Mouse (Mus musculus): ENCODE measurements at regions not wholly inside any gene's neighbourhood (a gene's known extent, or its start where the extent isn't known, plus 50 kb on each side); places are given as distances from the start of the nearest gene placed in this dataset.

DNA sequence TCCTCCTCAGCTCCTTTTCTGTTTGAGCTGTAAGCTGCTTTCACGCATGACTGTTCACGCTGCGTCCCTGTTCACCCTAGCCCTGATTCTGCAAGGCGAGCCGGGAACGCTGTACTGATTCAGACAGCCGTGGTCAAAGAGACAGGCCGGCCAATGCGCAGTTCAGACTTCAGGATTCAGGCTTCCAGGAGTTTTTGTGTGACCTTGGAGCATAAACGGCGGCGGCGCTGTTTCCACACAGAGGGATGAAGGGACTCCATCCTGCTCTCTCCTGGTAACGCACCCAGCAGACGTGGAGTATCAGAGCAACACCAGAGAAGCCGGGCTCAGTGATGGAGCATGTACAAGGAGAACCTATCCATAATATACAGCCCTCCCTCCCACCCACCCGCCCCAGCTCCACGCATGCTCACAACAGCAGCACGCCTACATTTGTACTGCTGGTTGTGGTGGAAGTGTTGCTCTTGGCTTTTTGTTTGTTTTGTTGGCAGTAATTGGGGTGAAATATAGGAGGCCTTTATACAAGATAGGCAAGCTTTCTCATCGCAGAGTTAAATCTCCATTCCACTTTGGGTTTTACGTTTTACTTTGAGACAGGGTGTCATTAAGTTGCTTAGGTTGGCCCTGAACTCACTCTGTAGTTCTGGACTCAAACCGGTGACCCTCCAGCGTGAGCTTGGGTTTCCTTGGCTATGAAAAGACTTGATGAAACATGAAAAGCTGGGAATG, 98.6 kb upstream of the Cpsf6 start:
- H3K27ac ChIP-seq (ENCODE audit: low read length), result no peak overlapping the region
- no peaks in the 10 kb centered on the region for H3K36me3 ChIP-seq (ENCODE audit: control insufficient read depth, insufficient read depth, low read length)
- WGBS, result 79% methylated on average over 23 of the region's 23 CpGs
- H3K9me3 ChIP-seq (ENCODE audit: control insufficient read depth, low read length), result peaks cover 8% of the 10 kb centered on the region; the same call in 1 of the 2 replicates
- H3K4me3 ChIP-seq (ENCODE audit: low read length), result no peak overlapping the region
- no peak overlapping the region for H3K9ac ChIP-seq (ENCODE audit: low read length)
- no peak for ATAC-seq (ENCODE audit: low read depth)
- H3K4me1 ChIP-seq (replicated peaks; ENCODE audit: control insufficient read depth, insufficient read depth, low read length), result no peaks in the 10 kb centered on the region
- no peaks in the 10 kb centered on the region for H3K27me3 ChIP-seq (ENCODE audit: control insufficient read depth, insufficient read depth, low read depth, low read length)
- no peak overlapping the region for H3K4me2 ChIP-seq (ENCODE audit: low read depth, low read length)

DNA sequence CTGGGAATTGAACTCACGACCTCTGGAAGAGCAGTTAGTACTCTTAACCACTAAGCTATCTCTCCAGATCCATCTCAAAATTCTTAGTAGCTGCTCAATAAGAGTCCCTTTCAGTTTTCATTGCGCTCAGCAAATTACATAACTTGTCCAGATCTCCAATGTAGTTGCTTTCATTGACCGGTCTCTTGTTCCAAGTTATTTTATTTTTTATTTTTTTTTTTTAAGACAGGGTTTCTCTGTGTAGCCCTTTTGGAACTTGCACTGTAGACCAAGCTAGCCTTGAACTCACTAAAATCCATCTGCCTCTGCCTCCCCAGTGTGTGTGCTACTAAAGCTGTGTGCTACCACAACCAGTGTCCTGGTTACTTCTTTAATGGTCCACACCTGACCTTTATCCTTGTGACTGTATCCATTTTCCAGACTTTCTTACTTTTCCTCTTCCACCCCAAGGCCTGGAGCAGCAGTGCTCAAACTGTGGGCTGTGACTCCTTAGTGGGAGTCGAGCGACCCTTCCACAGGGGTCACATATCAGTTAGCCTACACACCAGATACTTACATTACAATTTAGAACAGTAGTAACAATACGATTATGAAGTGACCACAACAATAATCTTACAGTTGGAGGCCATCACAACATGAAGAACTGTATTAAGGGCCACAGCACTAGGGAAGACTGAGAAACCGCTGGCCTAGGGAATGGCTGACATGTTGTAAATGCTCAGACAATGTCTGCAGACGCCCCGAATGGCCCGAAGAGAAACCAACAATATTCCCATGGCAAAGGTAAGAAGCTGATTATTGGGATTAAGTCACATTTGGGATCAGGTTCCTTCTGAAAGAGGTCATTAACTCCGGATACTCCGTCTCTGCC, 97.8 kb upstream of the Cpsf6 start:
- 89% methylated on average over 12 of the region's 12 CpGs for WGBS
- Histone ChIP-seq H3K9me3 (ENCODE audit: control insufficient read depth, low read length) (peaks cover 9% of the 10 kb centered on the region; the same call in 1 of the 2 replicates), H3K27ac (ENCODE audit: low read length) (no peak overlapping the region), H3K9ac (ENCODE audit: low read length) (no peak overlapping the region), H3K4me2 (ENCODE audit: low read depth, low read length) (no peak overlapping the region), H3K4me1 (replicated peaks; ENCODE audit: control insufficient read depth, insufficient read depth, low read length) (no peaks in the 10 kb centered on the region), H3K4me3 (ENCODE audit: low read length) (no peak overlapping the region), H3K36me3 (ENCODE audit: control insufficient read depth, insufficient read depth, low read length) (no peaks in the 10 kb centered on the region), H3K27me3 (ENCODE audit: control insufficient read depth, insufficient read depth, low read depth, low read length) (no peaks in the 10 kb centered on the region)
- ATAC-seq (ENCODE audit: low read depth), result no peak

DNA sequence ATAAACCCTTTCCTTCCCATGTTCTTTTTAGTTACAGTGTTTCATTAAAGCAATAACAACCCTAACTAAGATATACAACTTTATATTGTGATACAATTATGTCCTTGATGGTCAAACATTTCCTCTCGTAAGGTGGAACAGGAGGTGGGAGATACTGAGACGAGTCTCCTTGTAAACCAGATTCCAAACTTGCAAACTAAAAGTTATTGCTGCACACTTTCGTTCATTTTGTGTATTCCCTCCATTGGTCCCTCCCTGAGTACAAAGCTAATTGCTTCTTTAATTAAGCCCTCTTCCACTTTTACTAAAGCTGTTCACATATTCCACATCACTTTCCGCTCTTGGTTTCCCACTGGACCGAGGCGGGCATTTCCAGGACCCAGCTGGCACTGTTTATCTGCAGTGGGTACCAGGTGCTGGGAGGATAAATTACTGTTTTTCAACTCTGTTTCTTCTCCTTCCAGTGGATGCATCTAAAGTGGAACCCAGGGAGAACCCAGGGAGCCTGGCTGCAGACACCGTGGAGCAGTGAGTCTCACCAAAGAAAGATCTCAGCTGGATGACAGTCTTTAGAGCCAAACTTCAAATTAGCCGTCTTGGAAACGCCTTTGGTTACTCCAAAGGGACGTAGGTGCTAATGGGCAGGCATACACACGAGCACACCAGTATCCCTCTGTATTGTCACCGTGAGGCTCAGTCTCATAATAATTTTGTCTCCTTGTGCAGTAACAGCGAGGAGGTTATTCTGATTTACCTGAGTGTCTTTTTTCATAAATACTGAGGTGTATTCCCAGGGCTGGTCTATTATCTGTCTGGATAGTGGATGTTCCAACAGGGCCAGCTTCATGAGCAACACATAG, 95.5 kb upstream of the Cpsf6 start:
- peaks cover 6% of the 10 kb centered on the region; the same call in 1 of the 2 replicates for H3K4me1 ChIP-seq (replicated peaks; ENCODE audit: control insufficient read depth, insufficient read depth, low read length)
- H3K9ac ChIP-seq (ENCODE audit: low read length), result no peak overlapping the region
- no peak overlapping the region for H3K27ac ChIP-seq (ENCODE audit: low read length)
- 86% methylated on average over 13 of the region's 13 CpGs for WGBS
- no peak overlapping the region for H3K4me2 ChIP-seq (ENCODE audit: low read depth, low read length)
- no peaks in the 10 kb centered on the region for H3K36me3 ChIP-seq (ENCODE audit: control insufficient read depth, insufficient read depth, low read length)
- H3K4me3 ChIP-seq (ENCODE audit: low read length), result no peak overlapping the region
- H3K27me3 ChIP-seq (ENCODE audit: control insufficient read depth, insufficient read depth, low read depth, low read length), result no peaks in the 10 kb centered on the region
- H3K9me3 ChIP-seq (ENCODE audit: control insufficient read depth, low read length), result peaks cover 9% of the 10 kb centered on the region; the same call in 1 of the 2 replicates
- ATAC-seq (ENCODE audit: low read depth), result no peak

DNA sequence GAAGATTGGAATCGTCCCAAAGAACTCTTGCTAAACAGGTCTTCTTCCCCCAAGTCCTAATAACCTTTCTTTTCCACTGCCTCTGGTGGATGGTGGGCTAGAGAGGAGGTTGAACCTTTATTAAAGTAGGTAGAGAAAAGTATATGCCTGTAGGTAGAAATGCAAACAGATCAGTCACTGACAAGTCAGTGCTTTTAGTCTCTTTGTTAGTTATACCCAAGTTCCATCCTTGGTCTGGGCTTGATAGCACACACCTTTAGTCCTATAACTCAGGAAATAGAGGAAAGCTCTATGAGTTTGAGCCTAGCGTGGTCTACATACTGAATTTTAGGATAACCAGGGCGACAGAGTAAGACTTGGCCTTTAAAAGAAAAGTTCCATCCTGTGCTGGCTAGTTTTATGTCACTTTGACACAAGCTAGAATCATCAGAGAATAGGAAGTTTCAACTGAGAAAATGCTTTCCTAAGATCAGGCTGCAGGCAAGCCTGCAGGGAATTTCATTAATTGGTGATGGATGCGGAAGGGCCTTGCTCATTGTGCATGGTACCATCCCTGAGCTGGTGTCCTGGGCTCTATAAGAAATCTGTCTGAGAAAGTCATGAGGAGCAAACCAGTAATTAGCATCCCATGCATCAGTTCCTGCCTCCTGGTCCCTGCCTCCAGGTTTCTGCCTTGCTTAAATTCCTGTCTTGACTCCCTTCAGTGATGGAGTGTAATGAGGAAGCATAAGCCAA, 94.7 kb upstream of the Cpsf6 start:
- Histone ChIP-seq H3K4me3 (ENCODE audit: low read length) (no peak overlapping the region), H3K36me3 (ENCODE audit: control insufficient read depth, insufficient read depth, low read length) (no peaks in the 10 kb centered on the region)
- WGBS, result 88% methylated on average over 4 of the region's 4 CpGs

DNA sequence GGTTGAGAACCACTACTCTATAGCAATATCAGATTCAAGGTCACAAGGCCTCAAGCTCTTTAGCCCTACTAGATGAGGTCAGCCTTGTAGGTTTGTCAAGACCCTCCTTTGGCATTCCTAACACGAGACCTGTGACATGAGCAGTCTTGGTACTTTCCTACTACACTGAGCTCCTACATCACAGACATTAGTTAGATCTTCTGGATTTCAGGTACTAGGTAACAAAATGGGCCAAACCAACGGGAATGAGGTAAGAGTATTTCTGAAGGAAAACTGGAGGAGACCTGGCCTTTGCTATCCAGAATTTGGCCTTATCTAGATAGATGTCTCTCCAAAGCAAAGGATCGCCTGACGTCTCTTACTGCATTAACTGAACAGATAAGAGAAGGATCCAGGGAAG, 93.7 kb upstream of the Cpsf6 start:
- Histone ChIP-seq H3K36me3 (ENCODE audit: control insufficient read depth, insufficient read depth, low read length) (no peaks in the 10 kb centered on the region), H3K27ac (ENCODE audit: low read length) (no peak overlapping the region), H3K4me2 (ENCODE audit: low read depth, low read length) (no peak overlapping the region), H3K4me1 (replicated peaks; ENCODE audit: control insufficient read depth, insufficient read depth, low read length) (peaks cover 6% of the 10 kb centered on the region; the same call in 1 of the 2 replicates), H3K27me3 (ENCODE audit: control insufficient read depth, insufficient read depth, low read depth, low read length) (no peaks in the 10 kb centered on the region), H3K4me3 (ENCODE audit: low read length) (no peak overlapping the region), H3K9me3 (ENCODE audit: control insufficient read depth, low read length) (peaks cover 9% of the 10 kb centered on the region; the same call in 1 of the 2 replicates), H3K9ac (ENCODE audit: low read length) (no peak overlapping the region)
- ATAC-seq (ENCODE audit: low read depth), result no peak
- WGBS, result 91% methylated on average over 4 of the region's 4 CpGs

More for the DNA sequence above, 94.7 kb upstream of the Cpsf6 start:
- H3K9me3 ChIP-seq (ENCODE audit: control insufficient read depth, low read length), result peaks cover 9% of the 10 kb centered on the region; the same call in 1 of the 2 replicates
- H3K4me1 ChIP-seq (replicated peaks; ENCODE audit: control insufficient read depth, insufficient read depth, low read length), result peaks cover 6% of the 10 kb centered on the region; the same call in 1 of the 2 replicates
- no peak overlapping the region for H3K27ac ChIP-seq (ENCODE audit: low read length)
- H3K27me3 ChIP-seq (ENCODE audit: control insufficient read depth, insufficient read depth, low read depth, low read length), result no peaks in the 10 kb centered on the region
- no peak overlapping the region for H3K4me2 ChIP-seq (ENCODE audit: low read depth, low read length)
- ATAC-seq (ENCODE audit: low read depth), result no peak
- no peak overlapping the region for H3K9ac ChIP-seq (ENCODE audit: low read length)

DNA sequence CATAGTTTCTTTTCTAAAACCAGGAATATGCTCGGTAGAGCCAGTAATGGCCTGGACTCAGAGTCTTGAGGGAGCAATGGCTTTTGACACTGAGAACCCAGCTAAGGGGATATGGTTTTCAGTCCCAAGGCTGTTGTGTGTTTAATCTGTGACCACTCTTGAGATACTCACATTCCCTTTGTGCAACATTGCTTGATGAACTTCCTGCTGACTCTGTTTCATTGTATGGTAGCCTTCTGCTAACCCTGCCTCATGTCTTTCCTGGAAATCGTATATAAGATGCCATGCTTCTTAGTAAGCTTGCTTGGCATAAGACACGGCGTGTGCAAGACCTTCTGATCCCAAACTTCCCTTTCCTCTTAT, 92.7 kb upstream of the Cpsf6 start:
- Histone ChIP-seq H3K9me3 (ENCODE audit: control insufficient read depth, low read length) (peaks cover 9% of the 10 kb centered on the region; the same call in 1 of the 2 replicates), H3K4me1 (replicated peaks; ENCODE audit: control insufficient read depth, insufficient read depth, low read length) (peaks cover 6% of the 10 kb centered on the region; the same call in 1 of the 2 replicates), H3K27ac (ENCODE audit: low read length) (no peak overlapping the region), H3K9ac (ENCODE audit: low read length) (no peak overlapping the region), H3K4me2 (ENCODE audit: low read depth, low read length) (no peak overlapping the region), H3K27me3 (ENCODE audit: control insufficient read depth, insufficient read depth, low read depth, low read length) (no peaks in the 10 kb centered on the region), H3K4me3 (ENCODE audit: low read length) (no peak overlapping the region), H3K36me3 (ENCODE audit: control insufficient read depth, insufficient read depth, low read length) (no peaks in the 10 kb centered on the region)
- no peak for ATAC-seq (ENCODE audit: low read depth)
- WGBS, result 81% methylated on average over 4 of the region's 4 CpGs

DNA sequence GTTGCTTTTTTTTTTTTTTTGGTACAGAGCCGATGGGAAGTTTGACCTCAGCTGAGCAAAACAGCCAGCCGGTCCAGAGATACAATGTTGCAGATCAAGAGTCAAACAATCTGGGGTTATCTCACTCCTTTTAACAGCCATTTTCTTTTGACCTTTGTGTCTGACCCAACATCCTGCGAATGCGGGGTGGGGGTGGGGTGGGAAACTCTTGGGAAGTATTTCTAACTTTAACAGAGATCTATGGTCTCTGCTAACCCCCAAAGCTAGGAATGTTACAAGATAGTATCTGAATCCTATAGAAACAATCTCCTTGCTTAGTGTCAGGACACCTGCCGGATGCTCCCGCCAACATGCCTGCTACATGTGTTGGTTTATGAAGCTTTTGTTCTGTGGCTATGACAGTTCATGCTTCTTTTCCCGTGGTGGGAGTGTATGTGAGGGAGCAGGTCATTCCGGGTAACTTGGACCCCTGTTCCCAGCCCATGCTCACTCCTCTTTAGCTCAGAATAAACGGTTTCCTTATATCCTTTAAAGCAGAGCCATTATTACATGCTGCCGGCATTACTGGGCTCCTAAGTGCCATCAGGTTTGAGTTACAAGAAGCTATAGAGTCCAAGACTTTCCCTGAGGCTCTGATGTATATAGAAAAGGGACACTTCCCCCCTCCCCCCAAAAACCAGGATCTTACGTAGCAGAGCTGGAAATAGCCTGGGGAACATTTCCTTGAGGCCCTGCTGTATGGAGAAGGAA, 92.2 kb upstream of the Cpsf6 start:
- H3K36me3 ChIP-seq (ENCODE audit: control insufficient read depth, insufficient read depth, low read length), result no peaks in the 10 kb centered on the region
- peaks cover 9% of the 10 kb centered on the region; the same call in 1 of the 2 replicates for H3K9me3 ChIP-seq (ENCODE audit: control insufficient read depth, low read length)
- H3K27me3 ChIP-seq (ENCODE audit: control insufficient read depth, insufficient read depth, low read depth, low read length), result no peaks in the 10 kb centered on the region
- WGBS, result 40% methylated on average over 11 of the region's 11 CpGs
- ATAC-seq (ENCODE audit: low read depth), result no peak
- peaks cover 6% of the 10 kb centered on the region; the same call in 1 of the 2 replicates for H3K4me1 ChIP-seq (replicated peaks; ENCODE audit: control insufficient read depth, insufficient read depth, low read length)
- H3K27ac ChIP-seq (ENCODE audit: low read length), result no peak overlapping the region
- no peak overlapping the region for H3K9ac ChIP-seq (ENCODE audit: low read length)
- no peak overlapping the region for H3K4me2 ChIP-seq (ENCODE audit: low read depth, low read length)
- H3K4me3 ChIP-seq (ENCODE audit: low read length), result no peak overlapping the region

Measured in lung, embryonic 16.5 days (tissue).